1 mouse cellular context compared by ENCODE assay signal in the genomic region with DNA sequence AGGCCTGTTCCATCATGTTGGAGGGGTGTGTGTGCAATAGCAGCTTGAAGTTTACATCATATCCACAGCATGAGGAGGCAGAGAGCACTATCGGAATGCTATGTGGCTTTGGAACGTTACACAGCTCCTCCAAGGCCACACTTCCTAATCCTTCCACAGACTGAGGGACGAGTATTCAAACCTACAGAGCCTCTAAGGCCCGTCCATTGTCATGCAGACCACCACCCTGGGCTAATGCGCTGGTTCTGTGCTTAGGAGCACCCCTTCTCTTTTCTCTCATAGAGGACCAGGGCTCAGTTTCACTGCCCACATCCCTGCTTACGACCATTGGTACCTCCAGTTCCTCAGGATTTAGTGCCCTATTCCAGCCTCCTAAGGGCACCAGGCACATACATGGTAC.
TF ChIP-seq lines count a peak whose summit lies in the region.

No protein-coding gene starts in this region.

TF ChIP-seq in ES-E14, 5 proteins besides CTCF, POLR2A, EP300 and RAD21:
- TF ChIP-seq HCFC1 (IDR thresholded peaks at IDR 0.05; ENCODE audit: borderline replicate concordance, insufficient read depth, low read length) (no peak), CHD2 (IDR thresholded peaks at IDR 0.05; ENCODE audit: low read depth, low read length) (no peak), ZNF384 (IDR thresholded peaks at IDR 0.05; ENCODE audit: low read depth, low read length) (no peak), ZC3H11A (IDR thresholded peaks at IDR 0.05; ENCODE audit: borderline replicate concordance, low read depth, low read length) (no peak), MAFK (IDR thresholded peaks at IDR 0.05; ENCODE audit: insufficient read depth, low read depth, low read length) (no peak)
